Mouse (Mus musculus) embryonic facial prominence, embryonic 11.5 days (tissue): ENCODE data around the gene Elk4. TPM values are rescaled to one million over a fixed set of nuclear protein-coding genes. Genes with fewer than 3 reads are reported as not detected.
A peak's percentile ranks its signal among the peaks of the same experiment; 100 is the strongest.

ENCODE experiments used
- ATAC-seq: fragments of 200-750 bp; cut with Nextera tagmentation; replicated peaks from 2 replicates; pipeline ENCODE4 v1.8.0; 2017; ENCODE audit warnings: low read depth; ENCODE audit not compliant: insufficient number of reproducible peaks, low FRiP score, low TSS enrichment
- DNase-seq: peaks from one replicate; pipeline ENCODE4 v3.0.0-alpha.2; 2015; ENCODE audit warnings: low spot score
- H3K27ac ChIP-seq: fragments of 300-500 bp; sonication (generic); replicated peaks from 2 replicates; pipeline ENCODE4 v1.5.1; 2014; ENCODE audit warnings: mild to moderate bottlenecking, low read depth, low read length, control low read depth
- H3K27me3 ChIP-seq: fragments of 300-500 bp; sonication (generic); 2 replicates; pipeline ENCODE4 v1.6.1; 2014; ENCODE audit warnings: mild to moderate bottlenecking, low read length, moderate library complexity, mixed read lengths; ENCODE audit not compliant: control insufficient read depth, insufficient read depth
- H3K36me3 ChIP-seq: fragments of 300-500 bp; sonication (generic); replicated peaks from 2 replicates; pipeline ENCODE4 v1.6.1; 2014; ENCODE audit warnings: low read depth, mild to moderate bottlenecking, low read length, moderate library complexity, mixed read lengths; ENCODE audit not compliant: control insufficient read depth, insufficient read depth
- H3K4me1 ChIP-seq: fragments of 300-500 bp; sonication (generic); 2 replicates; pipeline ENCODE4 v1.6.1; 2014; ENCODE audit warnings: low read length, mixed read lengths; ENCODE audit not compliant: control insufficient read depth, insufficient read depth
- H3K4me2 ChIP-seq: fragments of 300-500 bp; sonication (generic); 2 replicates; pipeline ENCODE4 v1.6.1; 2014; ENCODE audit warnings: low read depth, mild to moderate bottlenecking, control low read depth, low read length, moderate library complexity
- H3K4me3 ChIP-seq: fragments of 300-500 bp; sonication (generic); 2 replicates; pipeline ENCODE4 v1.5.1; 2014; ENCODE audit warnings: low read depth, low read length, control low read depth
- H3K9ac ChIP-seq: fragments of 300-500 bp; sonication (generic); replicated peaks from 2 replicates; pipeline ENCODE4 v1.6.1; 2014; ENCODE audit warnings: mild to moderate bottlenecking, control low read depth, low read length
- H3K9me3 ChIP-seq: fragments of 300-500 bp; sonication (generic); replicated peaks from 2 replicates; pipeline ENCODE4 v1.6.1; 2016; ENCODE audit warnings: mild to moderate bottlenecking, low read length, inconsistent platforms, mixed read lengths; ENCODE audit not compliant: control insufficient read depth
- WGBS: fragments of 180-500 bp; shearing (Covaris S2); extraction: QIAGEN DNeasy Blood & Tissue Kit; methylation state at CpG from one replicate; pipeline ENCODE4 v1.1.7; 2014; 5-methylcytosine and 5-hydroxymethylcytosine counted together
- polyA plus RNA-seq: library from polyadenylated mRNA; unstranded; fragments of >200 nt; fragmentation: Nextera tagmentation; extraction: Ambion mirVana; gene quantifications from 2 replicates; pipeline ENCODE4 v1.2.1, GENCODE M21; 2014

Gene Elk4
- polyA plus RNA-seq, 1 experiment from 2014 or later, result 19.8 TPM

- WGBS, result 33% methylated on average over 1 of the region's 1 CpGs
- H3K4me3 ChIP-seq, result no peak overlapping the region
These were observed 3.6 kb upstream of the Elk4 start for GRCm38 (mm10) chr1:132003817-132004216.

GRCm38 (mm10) chr1:132004574-132005180, 2.7 kb upstream of the Elk4 start:
- Histone ChIP-seq H3K4me1 (no peaks in the 10 kb centered on the region), H3K4me2 (no peak overlapping the region), H3K27ac (no peak overlapping the region), H3K27me3 (no peaks in the 10 kb centered on the region; the same call in 1 of the 2 replicates), H3K9ac (no peak overlapping the region), H3K36me3 (no peaks in the 10 kb centered on the region), H3K4me3 (no peak overlapping the region), H3K9me3 (no peaks in the 10 kb centered on the region)
- ATAC-seq (no peak), DNase-seq (no peak)
- WGBS, result 69% methylated on average over 6 of the region's 6 CpGs

More at GRCm38 (mm10) chr1:132003817-132004216, 3.6 kb upstream of the Elk4 start:
- Histone ChIP-seq H3K4me1 (no peaks in the 10 kb centered on the region), H3K4me2 (no peak overlapping the region), H3K36me3 (no peaks in the 10 kb centered on the region), H3K27ac (no peak overlapping the region), H3K27me3 (no peaks in the 10 kb centered on the region; the same call in 1 of the 2 replicates), H3K9ac (no peak overlapping the region), H3K9me3 (no peaks in the 10 kb centered on the region)
- ATAC-seq (no peak), DNase-seq (peak; percentile 56)

DNA sequence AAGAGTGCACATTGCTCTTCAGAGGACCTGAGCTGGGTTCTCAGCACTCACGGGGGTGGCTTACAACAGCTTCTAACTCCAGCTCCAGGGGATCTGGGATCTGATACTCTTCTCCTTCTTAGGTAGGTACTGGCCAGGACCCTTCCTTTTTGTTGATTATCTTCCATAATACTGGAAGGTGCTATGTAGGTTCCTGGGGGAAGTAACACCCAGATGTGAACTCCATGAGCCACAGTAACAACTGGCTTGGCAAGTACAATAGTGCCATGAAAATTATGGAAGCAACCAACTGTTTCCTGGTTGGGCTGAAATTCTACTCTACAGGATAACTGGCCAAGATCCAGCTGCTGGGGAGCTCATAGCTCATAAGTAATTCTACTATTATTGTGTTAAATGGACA, 1.9 kb upstream of the Elk4 start:
- ATAC-seq, result no peak
- WGBS, result 97% methylated on average over 1 of the region's 1 CpGs
- Histone ChIP-seq H3K36me3 (no peaks in the 10 kb centered on the region), H3K4me3 (no peak overlapping the region), H3K27me3 (no peaks in the 10 kb centered on the region; the same call in 1 of the 2 replicates), H3K9ac (no peak overlapping the region), H3K4me2 (no peak overlapping the region), H3K4me1 (no peaks in the 10 kb centered on the region), H3K27ac (no peak overlapping the region), H3K9me3 (no peaks in the 10 kb centered on the region)
- no peak for DNase-seq

GRCm38 (mm10) chr1:132006046-132006445, 1.4 kb upstream of the Elk4 start:
- 88% methylated on average over 3 of the region's 3 CpGs for WGBS

DNA sequence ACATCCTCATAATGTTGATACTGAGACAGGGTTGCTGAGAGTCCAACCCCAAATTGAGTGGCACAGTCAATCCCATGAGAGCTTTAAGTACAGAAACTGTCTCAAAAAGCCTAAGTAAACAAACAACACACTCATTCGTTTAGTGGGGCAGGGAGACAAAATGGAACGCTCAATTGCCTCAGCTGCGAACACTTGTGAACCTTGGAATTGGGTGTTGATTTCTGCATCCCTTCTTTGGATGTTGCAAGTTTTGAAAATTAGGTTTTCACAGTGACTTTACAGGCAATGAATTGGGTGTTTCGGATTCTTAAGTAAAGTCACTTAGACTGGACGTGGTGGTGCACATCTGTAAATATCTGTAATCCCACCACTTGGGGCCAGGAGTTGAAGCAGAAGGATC, 686 bp upstream of the Elk4 start:
- DNase-seq (peak; percentile 14), ATAC-seq (no peak)
- WGBS, result 28% methylated on average over 5 of the region's 5 CpGs
- Histone ChIP-seq H3K27me3 (no peaks in the 10 kb centered on the region; the same call in 1 of the 2 replicates), H3K4me2 (peak overlapping the region; percentile 38; the same call in 1 of the 2 replicates), H3K4me1 (no peaks in the 10 kb centered on the region), H3K9me3 (no peaks in the 10 kb centered on the region), H3K36me3 (no peaks in the 10 kb centered on the region), H3K4me3 (peak overlapping the region; percentile 94), H3K9ac (no peak overlapping the region; the same call in 1 of the 2 replicates), H3K27ac (no peak overlapping the region)

More at GRCm38 (mm10) chr1:132006046-132006445, 1.4 kb upstream of the Elk4 start:
- Histone ChIP-seq H3K4me3 (no peak overlapping the region), H3K36me3 (no peaks in the 10 kb centered on the region), H3K27me3 (no peaks in the 10 kb centered on the region; the same call in 1 of the 2 replicates), H3K27ac (no peak overlapping the region), H3K9ac (no peak overlapping the region), H3K4me1 (no peaks in the 10 kb centered on the region), H3K9me3 (no peaks in the 10 kb centered on the region), H3K4me2 (no peak overlapping the region)
- ATAC-seq, result no peak
- no peak for DNase-seq

DNA sequence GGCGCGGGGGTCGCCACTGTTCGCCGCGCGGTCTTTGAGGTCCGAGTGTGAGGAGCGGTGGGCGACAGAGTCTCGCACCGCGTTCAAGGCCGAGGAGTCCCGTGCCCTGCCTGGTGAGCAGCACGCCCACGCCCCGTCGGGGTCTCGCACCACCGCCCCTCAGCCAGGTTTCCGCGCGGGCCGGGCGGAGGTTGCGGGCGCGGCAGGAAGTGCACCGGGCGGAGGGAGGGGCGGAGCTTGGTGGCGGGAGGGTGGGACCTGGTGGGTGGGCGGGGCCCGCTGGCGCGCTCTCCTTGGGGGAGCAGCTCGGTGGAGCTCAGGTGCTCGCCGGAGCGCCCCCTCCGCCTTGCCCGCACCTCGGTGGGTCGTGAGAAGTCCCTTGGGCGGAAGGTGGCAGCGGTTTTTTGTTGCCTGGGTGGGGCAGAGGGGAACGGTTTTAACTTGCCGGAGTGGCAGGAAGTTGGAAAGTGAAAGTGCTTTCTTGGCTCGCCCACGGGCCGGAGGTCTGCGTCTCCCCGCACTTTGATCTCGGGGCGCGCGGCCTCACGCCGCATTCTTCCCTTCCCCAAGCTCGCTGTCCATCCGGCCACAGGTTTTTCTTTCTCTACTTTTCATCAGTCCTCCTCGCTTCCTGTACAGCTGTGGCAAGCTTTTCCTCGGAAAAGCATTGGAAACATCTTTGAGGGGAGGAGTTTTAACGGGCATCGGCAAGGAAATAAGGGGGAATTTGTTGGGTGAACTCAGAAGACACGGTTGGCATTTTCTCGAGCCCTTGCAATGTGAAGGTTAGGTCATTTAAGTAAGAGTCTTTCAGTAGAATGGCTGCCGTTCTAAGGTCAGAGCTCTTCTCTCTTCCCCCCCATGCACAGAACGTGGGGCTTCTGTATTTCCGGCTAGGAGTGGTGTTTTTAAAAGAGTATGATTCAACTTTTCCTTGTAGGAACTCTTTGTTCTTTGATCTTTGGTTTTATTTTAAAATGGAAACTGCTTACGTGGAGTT, 721 bp downstream of the Elk4 start:
- no peaks in the 10 kb centered on the region for H3K4me1 ChIP-seq
- H3K9ac ChIP-seq, result peak overlapping the region; percentile 95
- H3K4me3 ChIP-seq, result peak overlapping the region; percentile 94
- H3K36me3 ChIP-seq, result no peaks in the 10 kb centered on the region
- DNase-seq, result peak; percentile 91
- peak overlapping the region; percentile 38 for H3K4me2 ChIP-seq
- peak; percentile 90 for ATAC-seq
- WGBS, result under 1% methylated on average over 64 of the region's 72 CpGs
- no peaks in the 10 kb centered on the region; the same call in 1 of the 2 replicates for H3K27me3 ChIP-seq
- H3K27ac ChIP-seq, result peak overlapping the region; percentile 98
- no peaks in the 10 kb centered on the region for H3K9me3 ChIP-seq

DNA sequence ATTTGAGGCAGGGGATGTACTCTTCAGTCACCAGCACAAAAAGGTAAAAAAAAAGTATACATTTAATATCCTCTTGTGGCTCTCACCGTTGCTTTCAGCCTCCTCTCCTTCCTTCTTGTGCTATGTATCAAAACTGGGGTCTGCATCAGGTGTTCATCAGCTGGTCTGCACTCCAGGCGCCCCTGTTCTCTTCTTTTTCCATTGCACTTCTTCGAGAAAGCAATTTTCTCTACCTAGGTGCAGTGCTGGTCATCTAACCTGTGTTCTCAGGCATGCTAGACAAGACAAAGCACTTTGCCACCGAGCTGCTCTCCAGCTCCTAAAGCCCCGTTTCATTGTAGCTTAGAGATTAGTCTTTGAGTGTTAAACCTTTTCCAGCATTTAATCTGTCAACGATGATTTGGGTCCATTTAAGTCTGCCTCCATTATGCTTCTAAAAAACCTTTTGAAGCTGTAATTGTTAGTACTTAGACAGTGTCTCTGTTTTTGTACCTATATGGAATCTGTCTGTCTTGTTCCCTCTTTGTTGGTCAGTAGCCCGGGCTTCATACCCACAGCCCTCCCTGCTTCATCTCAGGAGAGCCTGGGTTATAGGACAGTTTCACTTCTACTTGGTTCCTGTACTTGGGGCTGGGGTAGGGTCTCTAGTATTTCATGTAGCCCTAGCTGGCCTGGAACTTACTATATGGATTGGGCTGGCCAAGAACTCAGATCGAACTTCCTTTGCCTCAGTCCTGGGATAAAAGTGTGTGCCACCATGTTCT, 1.7 kb downstream of the Elk4 start:
- no peak overlapping the region for H3K27ac ChIP-seq

More for the DNA sequence above, 1.7 kb downstream of the Elk4 start:
- Histone ChIP-seq H3K4me1 (no peaks in the 10 kb centered on the region), H3K27me3 (no peaks in the 10 kb centered on the region; the same call in 1 of the 2 replicates), H3K9me3 (no peaks in the 10 kb centered on the region), H3K9ac (peak overlapping the region; percentile 34), H3K4me3 (peak overlapping the region; percentile 94), H3K4me2 (peak overlapping the region; percentile 38), H3K36me3 (no peaks in the 10 kb centered on the region)
- 54% methylated on average over 8 of the region's 8 CpGs for WGBS
- ATAC-seq (no peak), DNase-seq (no peak)
